Mouse (Mus musculus) spleen, embryonic (tissue): Measurements from ENCODE around the gene Foxk1.

ENCODE experiments used
- CTCF ChIA-PET: fragments of 350-600 bp; sonication (Branson Sonifier 250); formaldehyde crosslinking; loops from one replicate; lab custom pipeline; 2022; lab: Charles Lee

Gene Foxk1

DNA sequence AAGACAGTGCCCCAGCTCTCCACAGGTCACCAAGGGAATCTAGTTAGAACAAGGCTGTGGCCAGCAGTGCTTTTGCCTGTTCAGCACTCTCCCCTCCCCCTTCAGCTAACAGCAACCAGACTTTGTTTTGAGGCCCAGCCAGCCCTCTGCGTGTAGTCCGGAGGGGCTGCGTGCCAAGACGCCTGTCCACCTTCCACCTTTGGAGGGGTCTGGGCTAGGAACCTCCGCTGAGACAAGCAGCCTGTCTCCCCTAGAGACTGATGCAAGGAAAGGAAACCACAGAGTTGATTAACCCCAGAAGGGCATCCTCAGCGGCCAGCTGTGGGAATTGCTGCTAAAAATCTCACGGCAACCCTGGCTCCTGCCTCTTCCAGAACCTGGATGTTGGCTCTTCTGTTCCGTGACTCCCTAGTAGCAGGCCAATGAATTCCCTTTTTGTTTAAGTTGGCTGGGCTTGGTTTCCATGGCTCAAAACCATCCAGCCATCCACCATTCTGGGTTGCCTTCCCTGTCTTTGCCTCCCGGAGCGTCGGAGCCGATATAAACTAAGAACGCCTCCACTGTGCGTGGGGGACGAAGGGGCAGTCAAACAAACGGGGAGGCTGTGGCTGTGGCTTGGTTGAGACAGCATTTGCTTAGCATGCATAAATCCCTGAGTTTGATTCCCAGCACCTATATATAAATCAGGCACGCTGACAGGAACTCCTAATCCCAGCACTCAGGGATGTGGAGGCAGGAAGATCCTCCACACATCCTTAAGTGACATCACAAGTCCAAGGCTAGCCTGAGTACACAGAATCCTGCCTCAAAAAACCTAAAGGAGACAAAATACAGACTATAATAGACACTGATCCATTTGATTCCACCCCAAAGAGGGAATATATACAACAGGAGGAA, 14.3 kb upstream of the Foxk1 start:
- CTCF ChIA-PET, result no interaction called here

DNA sequence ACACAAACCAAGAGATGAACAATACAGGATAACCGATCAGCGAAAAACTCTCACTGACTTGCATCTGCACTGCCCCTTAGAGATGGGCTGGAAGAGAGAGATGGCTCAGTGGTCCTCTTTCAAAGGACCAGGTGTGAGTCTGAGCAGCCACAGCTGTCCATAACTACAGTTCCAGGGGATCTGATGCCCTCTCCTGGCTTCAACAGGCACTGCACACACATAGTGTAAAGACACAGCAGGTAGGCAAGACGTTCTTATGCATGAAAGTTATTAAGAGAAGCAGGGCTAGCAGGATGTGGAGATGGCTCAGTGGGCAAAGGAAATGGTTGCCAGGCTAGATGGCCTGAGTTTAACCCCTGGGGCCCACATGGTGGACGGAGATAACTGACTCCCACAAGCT, 13.6 kb upstream of the Foxk1 start:
- CTCF ChIA-PET, result interaction anchor here (1.4 kb wide), 1 partner anchor 14 kb away, joined by 4 read pairs; the partner anchor contains the start of gene Foxk1

DNA sequence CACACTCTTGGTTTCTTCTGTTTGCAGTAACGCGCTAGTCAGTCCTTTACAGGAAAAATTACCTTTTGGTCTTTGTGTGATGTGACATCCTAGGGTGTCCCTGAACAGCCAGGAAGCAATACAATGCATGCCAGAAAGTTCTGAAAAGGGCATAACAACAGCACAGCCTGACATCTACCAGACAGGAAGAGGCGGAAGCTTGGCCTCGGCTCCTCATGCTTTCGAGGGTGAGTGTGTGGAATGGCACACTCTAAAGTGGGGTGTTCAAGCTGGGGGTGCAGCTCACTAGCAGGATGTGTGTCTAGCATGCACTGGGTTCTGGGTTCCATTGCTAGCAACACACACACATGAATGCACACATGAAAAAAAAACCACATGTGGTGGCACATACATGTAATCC, 9.6 kb upstream of the Foxk1 start:
- CTCF ChIA-PET, result interaction anchor here (0.5 kb wide), 1 partner anchor 69 kb away, joined by 4 read pairs; no protein-coding TSS in a partner anchor

DNA sequence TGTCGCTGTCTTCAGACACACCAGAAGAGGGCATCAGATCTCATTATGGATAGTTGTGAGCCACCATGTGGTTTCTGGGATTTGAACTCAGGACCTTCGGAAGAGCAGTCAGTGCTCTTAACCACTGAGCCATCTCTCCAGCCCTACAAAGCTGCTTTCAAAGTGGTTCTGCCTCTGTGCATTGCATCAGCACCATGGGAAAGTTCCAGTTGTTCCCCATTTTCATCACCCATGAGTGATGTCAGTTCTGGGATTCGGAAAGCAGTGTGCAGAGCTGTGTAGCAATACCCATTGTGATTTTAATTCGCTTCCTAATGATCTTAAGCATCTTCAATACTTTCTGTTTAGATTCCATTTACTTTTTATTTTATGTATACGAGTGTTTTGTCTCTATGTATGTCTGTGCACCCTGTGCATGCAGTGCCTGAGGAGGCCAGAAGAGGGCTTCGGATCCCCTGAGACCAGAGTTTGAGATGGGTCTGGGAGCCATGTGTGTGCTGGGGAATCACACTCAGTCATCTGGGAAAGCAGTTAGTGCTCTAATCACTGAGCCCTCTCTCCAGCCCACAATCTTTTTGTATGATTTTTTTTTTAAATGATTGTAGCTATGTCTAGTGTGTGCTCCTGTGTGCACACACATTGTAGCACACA, 6.6 kb upstream of the Foxk1 start:
- CTCF ChIA-PET, result interaction anchor here (1.4 kb wide), 1 partner anchor 25 kb away, joined by 3 read pairs; no protein-coding TSS in a partner anchor

DNA sequence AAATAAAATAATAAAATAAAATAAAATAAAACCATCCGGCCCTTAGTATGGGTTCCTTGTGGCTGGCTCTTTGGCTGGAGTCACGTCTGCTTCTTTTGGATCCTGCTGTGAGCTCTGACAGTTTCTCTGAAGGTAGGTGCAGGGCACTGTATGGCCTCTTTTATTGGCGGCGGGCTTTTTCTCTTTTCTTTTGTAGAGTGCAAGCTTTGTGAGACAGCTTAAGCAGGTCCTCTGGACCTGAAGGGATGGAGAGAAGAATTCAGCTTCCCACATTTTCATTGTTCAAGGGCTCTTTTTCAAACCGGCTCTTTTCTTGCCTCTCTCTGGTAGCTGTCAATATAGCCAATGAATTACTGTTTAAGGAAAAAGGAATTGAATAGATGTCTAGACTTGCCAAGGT, 5.4 kb upstream of the Foxk1 start:
- CTCF ChIA-PET, result interaction anchor here (0.6 kb wide), 1 partner anchor 12 kb away, joined by 4 read pairs; no protein-coding TSS in a partner anchor

DNA sequence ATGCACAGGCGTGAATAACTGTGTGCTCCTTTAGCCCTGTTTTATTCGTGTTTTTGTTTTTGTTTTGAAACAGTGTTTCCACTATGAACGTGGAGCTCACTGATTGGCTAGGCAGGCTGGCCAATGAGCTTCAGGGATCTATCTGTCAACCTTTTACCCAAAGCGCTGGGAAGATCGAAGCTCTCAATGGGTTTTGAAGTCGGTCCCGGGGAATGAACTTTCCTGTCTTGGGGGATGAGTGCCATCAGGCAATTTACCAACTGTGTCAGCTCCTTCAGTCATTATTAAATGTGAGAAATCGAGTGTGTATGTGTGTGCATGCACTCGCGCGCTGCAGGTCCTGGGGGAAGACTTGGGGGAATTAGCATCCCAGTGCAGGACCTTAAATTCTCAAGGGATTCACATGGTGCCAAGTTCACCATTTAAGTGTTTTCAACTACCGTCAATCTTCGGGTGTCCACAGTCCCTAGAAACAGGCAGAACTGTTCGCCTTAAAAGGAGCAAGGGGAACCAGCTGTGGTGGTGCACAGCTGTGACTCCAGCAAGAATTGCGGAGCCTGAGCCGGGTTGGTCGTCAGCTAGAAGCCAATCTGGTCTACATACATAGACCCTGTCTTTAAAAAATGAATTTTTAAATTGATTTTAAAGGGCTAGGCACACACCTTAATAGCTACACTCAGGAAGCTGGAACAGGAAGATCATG, 965 bp upstream of the Foxk1 start:
- CTCF ChIA-PET, result interaction anchor here (1.9 kb wide), 1 partner anchor 34 kb away, joined by 6 read pairs; no protein-coding TSS in a partner anchor

DNA sequence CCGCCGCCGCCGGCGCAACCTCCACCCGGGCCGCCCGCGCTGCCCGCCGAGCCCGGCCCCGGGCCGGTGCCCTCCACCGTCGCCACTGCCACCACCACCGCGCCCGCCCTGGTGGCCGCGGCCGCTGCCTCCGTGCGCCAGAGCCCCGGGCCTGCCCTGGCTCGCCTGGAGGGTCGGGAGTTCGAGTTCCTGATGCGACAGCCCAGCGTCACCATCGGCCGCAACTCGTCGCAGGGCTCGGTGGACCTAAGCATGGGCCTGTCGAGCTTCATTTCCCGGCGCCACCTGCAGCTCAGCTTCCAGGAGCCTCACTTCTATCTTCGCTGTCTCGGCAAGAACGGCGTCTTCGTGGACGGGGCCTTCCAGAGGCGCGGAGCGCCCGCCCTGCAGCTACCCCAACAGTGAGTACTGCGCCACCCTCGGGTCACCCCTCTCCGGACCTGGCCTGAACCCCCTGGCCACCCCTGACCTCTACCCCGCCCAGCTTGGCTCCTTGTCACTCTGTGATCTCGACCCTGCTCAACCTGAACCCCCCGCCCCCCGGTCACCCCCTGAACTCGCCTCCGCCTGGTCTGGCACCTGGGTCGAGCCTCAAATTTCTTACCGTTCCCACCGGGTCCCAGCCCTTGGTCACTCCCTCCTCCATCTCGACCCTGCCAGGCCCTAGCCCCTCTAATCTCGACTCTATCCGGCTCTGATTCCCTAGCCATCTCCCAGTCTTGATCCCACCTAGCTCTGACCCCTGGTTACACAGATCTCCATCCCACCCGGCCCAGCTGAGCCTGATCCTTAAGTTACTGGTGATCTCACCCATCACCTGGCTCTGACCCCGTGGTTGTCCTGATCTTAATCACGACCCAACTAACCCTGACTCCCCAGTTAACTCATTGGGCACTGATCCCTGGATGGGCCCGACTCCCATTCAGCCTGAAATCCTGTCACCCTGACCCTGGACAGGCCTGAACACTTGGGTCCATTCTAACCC, 636 bp downstream of the Foxk1 start:
- CTCF ChIA-PET, result interaction anchor here (1.3 to 1.9 kb wide), 2 partner anchors 13 to 35 kb away, joined by 4 to 6 read pairs; no protein-coding TSS in a partner anchor

DNA sequence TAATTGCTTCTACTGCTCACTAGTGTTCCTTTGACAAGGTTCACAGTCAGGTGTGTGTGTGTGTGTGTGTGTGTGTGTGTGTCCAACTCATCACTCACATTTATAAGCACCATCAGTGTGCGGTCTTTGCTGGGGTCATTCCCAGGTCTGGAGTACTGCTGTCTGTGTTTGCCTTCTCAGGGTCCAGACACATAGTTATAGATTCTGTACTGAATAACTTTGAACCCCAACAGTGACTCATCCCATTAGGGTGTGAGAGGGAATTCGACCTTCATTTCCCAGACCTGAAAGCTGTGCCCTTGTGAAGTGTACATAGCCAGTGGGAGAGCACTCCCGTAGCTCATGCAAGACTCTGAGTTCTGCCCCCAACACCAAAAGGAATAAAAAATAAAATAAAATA, 2.4 kb downstream of the Foxk1 start:
- CTCF ChIA-PET, result no interaction called here

DNA sequence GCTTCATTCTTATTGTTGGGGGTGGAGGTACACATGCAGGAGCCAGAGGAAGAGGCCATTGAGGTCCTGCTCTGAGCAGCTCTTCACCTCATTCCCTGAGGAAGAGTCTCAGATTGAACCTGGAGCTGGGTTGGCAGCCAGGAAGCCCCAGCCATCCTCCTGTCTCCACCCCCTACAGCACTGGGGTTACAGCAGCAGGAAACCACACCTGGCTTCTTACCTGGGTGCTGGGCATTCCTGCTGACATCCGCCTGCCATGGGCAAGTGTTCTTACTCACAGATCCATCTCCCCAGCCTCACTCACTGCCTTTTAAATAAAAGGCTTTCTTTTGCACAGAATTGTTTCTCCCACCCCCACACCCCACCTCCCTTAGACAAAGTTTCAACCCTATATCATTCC, 3.0 kb downstream of the Foxk1 start:
- CTCF ChIA-PET, result no interaction called here

DNA sequence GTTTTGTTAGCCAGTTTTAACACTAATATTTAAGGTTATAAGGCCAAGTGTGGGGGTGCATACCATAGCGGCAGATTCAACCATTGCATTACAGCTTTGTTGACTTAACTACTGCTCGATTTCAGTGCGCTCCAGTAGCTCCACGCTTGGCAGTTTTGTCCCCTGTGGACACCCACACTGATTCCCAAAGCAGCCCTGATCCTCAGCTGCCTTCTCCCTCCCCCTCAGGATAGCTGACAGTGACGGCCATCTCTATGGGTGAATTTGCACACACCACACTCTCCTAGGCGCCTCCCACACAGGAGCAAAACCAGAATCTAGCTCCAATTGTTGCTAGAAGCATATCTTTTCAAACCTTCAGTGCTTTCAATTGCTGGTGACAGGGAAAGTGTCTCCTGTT, 4.1 kb downstream of the Foxk1 start:
- CTCF ChIA-PET, result no interaction called here

DNA sequence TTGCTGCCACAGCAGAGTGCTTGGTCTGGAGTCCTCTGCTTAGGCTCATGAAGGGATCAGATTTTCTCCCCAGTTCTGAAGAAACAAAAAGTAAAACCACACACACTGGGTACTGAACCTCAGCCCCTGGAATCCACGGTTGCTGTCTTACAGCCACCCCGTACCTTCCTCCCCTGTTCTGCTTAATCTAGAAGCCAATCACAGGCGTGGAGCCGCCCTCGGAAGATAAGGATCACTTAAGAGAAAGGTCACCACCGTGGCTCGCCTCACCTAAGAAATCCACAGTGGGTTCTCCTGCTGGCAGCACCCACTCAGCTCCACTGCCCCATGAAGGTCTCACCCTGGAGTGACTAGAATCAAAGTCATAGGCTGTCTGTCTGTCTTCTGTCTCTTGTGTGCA, 5.1 kb downstream of the Foxk1 start:
- CTCF ChIA-PET, result no interaction called here

DNA sequence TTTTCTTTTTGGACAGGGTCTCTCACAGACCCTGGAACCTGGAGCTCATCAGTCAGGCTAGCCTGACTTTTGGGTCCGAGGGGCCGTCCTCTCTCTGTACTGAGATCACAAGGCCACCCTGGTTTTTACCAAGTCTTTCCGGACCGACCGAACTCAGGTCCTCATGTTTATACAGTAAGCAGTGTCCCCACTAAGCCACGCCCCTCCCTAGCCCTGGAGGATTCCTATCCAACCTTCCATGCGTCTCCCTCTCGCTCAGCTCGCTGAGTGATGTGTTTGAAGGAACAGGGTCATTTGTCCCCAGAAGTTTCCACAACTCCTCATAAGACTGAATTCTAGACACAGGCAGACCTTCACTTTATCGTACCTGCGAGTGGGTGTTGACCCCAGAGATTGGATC, 5.6 kb downstream of the Foxk1 start:
- CTCF ChIA-PET, result interaction anchor here (0.6 kb wide), 1 partner anchor 34 kb away, joined by 5 read pairs; no protein-coding TSS in a partner anchor

DNA sequence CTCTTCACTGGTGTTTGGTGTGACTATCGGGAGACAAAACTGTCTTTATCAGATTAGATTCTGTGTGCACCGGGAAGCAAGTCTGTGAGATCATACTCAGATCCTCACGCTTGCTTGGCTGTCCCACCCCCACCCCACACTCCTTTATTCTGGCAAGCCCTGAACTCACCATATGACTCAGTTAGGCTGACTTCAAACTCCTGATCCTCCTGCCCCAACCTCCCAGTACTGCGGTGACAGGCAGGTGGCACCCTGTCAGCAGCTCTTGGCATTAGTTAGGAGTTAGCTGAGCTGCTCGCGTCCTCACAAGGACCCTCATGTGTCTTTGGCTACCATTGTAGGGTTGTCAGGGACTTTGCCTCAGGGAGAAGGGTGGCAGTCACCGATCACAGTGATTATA, 6.1 kb downstream of the Foxk1 start:
- CTCF ChIA-PET, result interaction anchor here (0.6 kb wide), 1 partner anchor 34 kb away, joined by 5 read pairs; no protein-coding TSS in a partner anchor

DNA sequence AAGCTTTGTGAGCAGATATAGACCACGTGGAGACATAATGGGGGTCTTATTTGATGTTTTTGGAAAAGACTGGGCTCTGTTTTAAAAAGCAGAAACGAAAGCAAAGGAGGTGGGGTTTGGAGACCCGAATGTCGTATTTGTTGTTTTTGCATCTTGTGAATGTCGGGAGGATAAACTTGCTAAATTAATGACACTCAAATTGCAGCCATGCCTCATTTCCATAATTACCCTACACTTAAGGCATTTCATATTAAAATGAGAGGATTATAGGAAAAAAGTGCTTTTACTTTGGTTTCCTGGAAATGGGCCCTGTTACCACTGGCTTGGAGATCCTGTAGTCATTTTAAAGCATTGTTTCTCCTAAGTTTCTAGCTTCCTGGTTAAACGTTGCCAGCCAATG, 7.9 kb downstream of the Foxk1 start:
- CTCF ChIA-PET, result no interaction called here

DNA sequence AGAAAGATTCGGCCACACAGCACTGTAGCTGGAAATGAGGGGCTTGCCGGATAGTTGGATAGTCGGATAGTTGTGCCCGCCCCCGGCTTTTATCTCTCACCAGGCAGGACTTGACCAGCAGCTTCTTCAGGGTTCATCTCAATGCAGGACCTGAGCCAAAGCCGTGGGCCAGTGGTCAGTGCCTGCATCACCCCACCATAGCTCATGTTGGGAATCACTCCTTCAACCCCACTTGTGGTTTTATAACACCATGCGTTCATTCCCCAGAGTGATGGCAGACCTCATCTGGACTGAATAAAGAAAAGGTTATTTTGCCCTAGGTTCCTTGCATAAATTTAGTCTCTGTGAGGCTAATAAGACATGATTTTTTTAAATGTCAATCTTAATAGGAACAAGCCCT, 9.1 kb downstream of the Foxk1 start:
- CTCF ChIA-PET, result no interaction called here

DNA sequence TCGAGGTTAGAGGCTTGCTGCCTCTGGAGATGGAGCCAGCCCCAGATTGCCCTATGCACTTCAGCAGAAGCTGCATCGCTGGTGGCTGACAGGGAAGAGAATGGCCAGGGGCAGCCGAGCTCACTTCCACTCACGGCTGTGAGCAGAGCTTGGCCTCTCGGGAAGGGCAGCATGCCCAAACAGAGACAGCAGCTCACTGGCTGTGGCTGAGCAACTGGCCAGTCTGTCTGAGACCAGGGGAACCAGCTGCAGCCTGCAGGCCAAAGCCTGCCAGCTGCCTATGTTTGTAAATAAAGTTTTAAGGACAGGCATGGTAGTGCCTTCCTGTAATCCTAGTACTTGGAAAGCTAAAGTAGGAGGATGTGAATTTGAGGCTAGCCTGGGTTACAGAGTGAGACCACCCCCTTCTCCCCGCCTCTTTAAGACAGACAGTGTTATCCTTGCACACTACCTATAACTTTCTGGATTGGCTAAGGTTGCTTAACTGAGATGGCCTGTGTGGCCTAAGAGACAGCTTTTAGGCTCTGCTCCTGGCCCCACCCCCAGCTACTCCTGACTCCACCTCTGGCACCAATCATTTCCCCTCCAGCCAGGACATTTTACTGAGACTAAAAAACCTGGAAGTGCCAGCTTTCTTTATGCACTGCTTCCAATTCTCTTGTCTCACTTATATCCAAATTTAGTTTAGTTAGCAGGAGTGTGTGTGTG, 11.5 kb downstream of the Foxk1 start:
- CTCF ChIA-PET, result interaction anchor here (0.7 kb wide), 1 partner anchor 46 kb away, joined by 3 read pairs; no protein-coding TSS in a partner anchor

DNA sequence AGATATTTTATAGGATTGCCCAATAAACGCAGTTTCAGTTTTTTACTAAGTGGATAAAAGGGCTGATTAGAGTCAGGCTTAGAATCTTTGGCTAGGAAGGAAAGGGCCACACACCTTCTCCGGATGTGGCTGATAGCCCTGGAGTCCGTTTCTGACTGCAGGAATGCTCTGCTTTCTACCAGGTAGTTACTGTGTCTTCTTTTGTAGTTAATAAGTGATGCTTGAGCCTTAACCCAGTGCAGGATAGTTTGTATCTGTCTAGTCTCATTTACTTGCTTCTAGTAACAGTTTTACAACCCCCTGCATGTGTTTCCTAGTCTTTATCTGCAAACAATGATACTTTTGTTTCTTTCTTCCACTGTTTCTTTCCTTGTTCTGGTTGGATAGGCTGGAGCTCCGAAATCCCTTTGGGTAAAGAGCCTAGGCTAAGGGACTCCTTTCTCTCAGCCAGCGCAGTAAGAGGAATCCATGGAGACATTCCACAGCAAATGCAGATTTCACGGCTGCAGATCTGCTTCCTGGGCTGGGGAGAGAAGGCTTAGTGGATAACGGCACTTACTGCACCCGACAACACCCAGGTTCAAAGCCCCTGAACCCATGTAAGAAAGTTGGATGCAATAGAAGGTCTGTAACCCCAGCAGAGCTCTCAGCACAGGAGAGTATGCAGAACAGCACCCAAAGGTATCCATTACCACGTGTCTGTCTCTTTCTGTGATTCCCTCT, 12.6 kb downstream of the Foxk1 start:
- CTCF ChIA-PET, result no interaction called here

DNA sequence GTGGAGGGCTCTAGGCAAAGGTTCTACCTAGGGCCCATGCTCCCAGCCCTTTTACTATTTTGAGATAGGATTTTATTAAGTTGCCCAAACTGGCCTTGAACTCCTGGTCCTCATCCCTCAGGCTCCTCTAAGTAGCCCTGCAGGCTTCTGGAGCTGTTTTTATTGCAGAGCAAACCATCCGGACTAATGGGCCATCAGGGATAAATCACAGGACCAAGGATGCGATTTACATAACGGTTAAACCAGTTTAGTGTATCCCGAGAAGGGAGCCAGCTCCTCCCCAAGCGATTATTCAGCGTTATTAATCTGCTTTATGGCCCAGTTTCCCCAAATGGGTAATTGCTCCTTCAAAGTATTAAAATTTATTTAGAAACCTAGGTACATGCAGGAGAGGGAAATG, 14.1 kb downstream of the Foxk1 start:
- CTCF ChIA-PET, result no interaction called here

DNA sequence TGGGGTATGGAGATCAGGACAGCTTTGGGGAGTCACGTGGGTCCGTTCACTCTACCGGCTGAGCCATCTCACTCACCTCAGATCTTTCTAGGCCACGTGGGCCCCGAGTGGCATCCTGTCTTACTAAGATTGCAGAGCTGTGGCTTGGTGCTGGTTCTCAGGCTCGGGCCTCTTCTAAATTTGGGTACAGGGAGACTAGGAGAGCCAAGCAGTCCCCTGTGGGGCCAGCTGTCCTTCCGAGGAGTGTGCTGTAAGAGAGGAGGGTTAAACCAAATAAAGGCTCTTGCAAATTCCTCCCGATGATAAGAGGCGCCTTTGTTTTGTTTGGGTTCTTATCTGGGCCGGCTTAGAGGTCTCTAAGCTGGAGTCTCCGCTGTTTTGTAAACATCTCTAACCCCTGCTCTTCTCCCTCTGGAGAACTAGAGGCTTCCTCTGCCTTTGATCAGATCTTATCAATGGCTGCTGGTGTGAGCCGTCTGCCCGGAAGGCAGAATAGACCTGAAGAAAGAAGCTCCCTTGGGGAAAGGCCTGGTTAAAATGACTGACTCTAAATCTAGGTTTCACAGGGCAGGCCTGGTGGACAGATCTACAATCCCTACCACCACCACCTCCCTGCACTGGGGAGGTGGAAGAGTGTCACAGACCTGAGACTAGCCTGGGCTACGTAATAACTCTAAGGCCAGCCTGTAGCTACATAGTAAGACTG, 14.9 kb downstream of the Foxk1 start:
- CTCF ChIA-PET, result no interaction called here
